Mouse (Mus musculus) ZHBTc4 (cell line): ENCODE results near the gene Mgat3.

Experiments
- DNase-seq: peaks from one replicate; pipeline ENCODE4 v3.0.0-alpha.2; 2011; ENCODE audit warnings: low read depth, low spot score

Gene Mgat3

GRCm38 (mm10) chr15:80223751-80224150 lies 50.2 kb downstream of the Mgat3 start:
- no peak for DNase-seq

DNA sequence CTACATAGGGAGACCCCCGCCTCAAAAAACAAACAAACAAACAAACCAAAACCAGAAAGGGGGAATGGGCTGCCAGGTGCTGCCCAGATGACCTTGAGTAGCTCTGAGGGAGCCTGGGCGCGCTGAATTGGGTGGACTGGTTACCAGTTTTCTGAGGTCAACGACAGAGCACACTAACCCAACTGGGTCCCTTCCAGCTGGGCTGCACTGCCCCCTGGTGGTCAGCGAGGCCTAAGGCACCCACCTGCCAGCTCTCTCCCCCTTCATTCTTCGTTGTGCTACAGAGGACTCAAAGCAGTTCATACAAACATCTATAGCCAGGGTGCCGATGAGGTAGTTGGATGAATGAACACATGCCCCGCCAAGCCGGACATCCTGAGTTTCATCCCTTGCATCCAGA lies 51.7 kb downstream of the Mgat3 start:
- DNase-seq: peak; percentile 92

DNA sequence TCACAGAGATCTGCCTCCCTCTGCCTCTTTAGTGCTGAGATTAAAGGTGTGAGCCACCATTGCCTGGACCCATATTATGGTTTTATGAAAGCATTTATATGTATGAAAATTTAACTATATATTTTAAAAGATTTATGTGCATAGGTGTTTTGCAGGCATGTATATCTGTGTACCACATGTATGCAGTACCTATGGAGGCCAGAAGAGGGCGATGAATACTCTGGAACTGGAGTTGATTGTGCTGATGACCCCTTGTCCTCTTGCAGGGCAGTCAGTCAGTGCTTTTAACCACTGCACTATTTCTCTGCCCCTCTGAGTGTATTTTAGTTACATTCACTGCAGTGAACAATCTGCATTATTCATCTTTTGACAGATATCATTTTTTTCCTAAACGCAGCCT lies 52.3 kb downstream of the Mgat3 start:
- peak; percentile 85 for DNase-seq

GRCm38 (mm10) chr15:80228071-80228800 lies 54.7 kb downstream of the Mgat3 start:
- DNase-seq: peak; percentile 58

GRCm38 (mm10) chr15:80232331-80232730 lies 58.8 kb downstream of the Mgat3 start:
- no peak for DNase-seq

DNA sequence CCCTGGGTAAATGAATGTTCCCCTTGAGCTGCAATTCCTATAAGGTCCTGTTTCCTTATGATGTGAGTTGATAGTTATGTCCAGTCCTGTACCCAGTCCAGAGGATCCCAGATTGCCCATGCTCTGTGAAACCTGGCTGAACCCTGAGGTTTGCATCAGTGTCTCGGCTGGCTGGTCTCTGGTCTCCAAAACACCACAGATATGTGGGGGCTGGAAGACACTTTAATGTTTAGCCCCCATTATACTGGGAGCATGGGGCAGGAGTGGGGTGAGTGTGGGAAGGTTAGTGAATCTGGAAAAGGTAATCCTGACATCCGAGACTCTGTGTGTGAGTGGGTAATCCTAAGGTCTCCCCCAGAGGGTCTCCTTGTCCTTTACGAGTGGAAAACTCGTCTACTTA lies 59.5 kb downstream of the Mgat3 start:
- DNase-seq: no peak

DNA sequence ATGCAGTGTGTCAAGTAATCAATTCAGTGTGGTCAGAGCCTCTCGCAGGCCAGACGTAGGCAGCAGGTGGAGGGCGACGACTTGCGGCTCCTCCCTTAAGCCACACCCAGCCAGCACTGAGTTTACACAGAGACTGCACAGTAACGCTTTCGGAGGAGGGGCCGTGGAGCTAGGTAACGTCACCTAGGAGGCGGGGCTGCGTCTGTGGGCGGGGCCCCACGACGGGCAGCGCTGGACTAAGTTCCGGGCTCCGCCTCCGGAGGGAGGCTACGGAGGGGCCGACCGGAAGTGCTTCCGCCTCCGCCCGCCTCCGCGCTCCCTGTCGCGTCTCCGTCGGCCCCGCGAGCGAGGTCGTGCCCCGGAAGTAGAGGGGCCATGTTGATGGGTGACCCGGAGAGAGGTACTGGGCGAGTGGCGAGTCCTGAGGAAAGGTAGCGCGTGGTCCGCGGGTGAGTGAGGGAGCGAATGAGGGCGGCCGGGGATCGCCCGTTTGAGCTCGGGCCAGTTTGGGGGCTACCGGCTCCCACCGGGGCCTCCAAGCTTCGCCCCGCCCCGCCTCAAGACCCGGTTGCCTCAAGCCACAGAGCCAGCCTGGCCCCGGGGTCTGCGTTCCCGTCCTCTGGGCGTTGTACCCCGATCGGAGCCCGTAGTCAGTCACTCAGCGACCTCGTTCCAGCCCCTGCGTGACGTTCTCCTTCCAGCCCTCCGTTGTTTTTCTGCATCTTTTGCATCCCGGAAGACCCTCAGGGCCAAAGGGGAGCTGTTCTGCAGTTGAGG lies 60.4 kb downstream of the Mgat3 start, which contains the start of gene Mief1:
TSS of gene Mief1 (plus strand) at position 286 of the 777 bp plus-strand sequence.
- peak; percentile 100 for DNase-seq

GRCm38 (mm10) chr15:80235535-80235934 lies 62.0 kb downstream of the Mgat3 start, which contains the start of gene AC140267.1:
Gene AC140267.1 (plus strand): TSS chr15:80235835.
- DNase-seq: no peak

DNA sequence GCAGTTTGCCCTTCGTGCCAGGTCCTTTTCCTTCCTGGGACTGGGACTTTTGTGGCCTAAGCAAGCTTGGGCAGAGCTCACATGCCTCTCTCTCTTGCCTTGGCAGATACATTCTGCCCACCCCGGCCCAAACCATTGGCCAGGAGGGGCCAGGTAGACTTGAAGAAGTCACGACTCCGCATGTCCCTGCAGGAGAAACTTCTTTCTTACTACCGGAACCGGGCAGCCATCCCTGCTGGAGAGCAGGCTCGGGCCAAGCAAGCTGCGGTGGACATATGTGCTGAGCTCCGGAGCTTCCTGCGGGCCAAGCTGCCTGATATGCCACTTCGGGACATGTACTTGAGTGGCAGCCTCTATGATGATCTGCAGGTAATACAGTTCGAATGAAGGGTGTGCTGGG lies 74.6 kb downstream of the Mgat3 start:
- DNase-seq: no peak

GRCm38 (mm10) chr15:80248596-80248995 lies 75.1 kb downstream of the Mgat3 start:
- no peak for DNase-seq

DNA sequence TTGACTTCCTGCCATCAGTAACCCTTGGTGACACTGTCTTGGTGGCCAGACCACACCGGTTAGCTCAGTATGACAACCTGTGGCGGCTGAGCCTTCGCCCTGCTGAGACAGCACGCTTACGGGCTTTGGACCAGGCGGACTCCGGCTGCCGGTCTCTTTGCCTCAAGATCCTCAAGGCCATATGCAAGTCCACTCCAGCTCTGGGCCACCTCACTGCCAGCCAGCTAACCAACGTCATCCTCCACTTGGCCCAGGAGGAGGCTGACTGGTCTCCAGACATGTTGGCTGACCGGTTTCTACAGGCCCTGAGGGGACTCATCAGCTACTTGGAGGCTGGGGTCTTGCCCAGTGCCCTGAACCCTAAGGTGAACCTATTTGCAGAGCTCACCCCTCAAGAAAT lies 76.2 kb downstream of the Mgat3 start:
- DNase-seq: no peak

DNA sequence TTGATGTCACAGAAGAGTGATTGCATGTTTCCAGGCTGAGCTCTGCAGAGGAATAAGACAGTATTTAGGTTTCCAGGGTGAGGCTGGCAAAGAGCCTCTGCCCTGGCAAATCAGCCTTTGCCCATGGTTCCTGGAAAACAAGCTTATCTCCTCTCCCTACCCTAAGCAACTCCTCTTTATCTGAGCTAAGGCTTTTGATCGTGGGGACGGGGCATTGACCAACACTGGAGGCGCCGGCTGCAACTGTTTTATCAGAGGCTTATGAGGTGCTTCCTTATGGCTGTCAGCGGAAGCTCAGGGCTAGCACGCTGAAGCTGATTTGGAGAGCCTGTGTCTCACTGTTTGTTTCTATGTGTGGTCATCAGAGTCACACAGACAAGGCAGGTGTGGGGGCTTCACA lies 77.1 kb downstream of the Mgat3 start:
- no peak for DNase-seq

GRCm38 (mm10) chr15:80253530-80253929 lies 80.0 kb downstream of the Mgat3 start:
- no peak for DNase-seq

DNA sequence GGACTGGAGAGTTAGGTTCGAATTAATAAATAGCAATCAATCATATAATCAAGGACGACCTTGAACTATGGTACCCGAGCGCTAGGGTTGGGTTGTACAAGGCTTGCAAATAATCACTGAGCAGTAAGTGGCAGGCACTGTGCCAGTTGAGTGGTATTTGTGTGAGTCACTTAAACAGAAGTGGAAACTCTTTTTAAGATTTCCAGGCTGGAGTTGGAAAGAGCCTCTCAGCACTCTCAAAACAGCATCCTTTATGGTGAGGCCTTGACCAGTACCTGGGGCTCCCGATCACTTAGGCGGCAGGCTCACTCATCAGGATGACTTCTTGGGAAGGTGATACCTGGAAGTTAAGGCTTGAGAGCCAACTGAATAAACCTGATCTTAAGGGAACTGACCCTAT lies 80.7 kb downstream of the Mgat3 start:
- DNase-seq: no peak

DNA sequence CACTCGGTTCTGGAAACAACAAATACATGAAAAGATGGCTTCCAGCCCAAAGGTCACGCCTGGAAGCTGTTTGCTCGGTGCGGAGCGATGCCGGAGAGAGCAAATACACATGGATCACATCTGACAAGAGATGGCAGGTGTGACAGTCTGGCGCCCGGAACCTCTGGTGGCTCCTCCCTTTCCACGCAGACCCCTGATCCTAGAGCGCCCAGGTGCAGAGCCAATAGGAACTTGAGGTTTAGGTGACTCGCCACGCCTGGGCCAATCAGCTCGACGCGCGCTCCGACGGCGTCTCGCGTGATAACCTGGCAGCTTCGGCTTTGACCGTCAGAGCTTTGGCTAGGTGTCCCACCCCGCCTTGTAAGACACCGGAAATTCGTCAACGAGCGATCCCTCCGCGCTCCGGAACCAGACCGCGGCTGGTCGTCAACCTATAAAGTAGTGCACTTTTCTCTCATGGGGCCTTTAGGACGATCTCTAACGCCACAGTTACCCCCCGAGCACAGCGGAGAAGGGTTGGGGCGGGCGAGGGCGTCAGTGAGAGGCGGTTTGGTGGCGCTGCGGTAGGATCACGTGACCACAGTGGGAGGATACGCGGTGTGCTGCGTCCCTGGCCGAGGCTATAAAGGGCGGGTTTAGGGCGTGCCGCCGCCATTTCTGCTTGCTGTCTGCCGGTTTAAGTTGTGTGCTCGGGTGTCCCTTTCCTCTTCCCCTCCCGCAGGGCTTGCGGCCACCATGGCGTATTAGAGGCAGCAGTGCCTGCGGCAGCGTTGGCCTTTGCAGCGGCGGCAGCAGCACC lies 81.5 kb downstream of the Mgat3 start, which contains the start of gene Atf4:
TSS of gene Atf4 (plus strand) at position 338 of the 799 bp plus-strand sequence.
- peak; percentile 100 for DNase-seq

DNA sequence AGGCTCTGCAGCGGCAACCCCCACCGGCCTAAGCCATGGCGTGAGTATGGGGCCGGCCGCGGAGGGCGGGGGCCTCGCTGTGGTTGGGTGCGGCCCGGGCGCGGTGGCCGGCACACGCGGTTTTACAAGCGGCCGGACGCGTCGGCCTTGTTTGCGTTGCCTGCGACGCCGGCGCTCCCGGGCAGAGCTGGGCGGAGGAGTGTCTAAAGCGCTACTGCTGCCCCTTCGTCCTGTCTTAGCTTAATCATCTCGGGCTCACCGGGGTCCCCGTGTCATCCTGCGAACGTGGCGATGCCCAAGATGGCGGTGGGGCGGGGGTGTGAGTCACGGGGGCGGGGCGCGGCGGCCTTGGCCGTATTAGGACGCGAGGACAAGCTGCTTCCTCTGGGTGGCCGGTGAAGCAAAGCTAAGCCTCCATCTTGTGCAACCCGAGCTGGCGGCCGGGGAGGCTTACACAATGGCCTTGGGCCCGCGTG lies 82.2 kb downstream of the Mgat3 start:
- DNase-seq: peak; percentile 92

DNA sequence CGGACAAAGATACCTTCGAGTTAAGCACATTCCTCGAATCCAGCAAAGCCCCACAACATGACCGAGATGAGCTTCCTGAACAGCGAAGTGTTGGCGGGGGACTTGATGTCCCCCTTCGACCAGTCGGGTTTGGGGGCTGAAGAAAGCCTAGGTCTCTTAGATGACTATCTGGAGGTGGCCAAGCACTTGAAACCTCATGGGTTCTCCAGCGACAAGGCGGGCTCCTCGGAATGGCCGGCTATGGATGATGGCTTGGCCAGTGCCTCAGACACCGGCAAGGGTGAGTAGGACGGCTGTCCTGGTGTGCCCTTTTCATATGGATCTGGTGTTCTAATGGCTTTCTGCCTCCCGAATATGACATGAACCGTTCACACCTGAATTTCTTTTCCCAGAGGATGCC lies 82.7 kb downstream of the Mgat3 start:
- DNase-seq: no peak

GRCm38 (mm10) chr15:80256656-80257601 lies 83.4 kb downstream of the Mgat3 start:
- peak; percentile 41 for DNase-seq

- peak; percentile 65 for DNase-seq
Observed at GRCm38 (mm10) chr15:80257602-80258239, 84.2 kb downstream of the Mgat3 start.
